Mouse (Mus musculus): Measurements from ENCODE around the gene Camk2g.

Camk2g gene

DNA sequence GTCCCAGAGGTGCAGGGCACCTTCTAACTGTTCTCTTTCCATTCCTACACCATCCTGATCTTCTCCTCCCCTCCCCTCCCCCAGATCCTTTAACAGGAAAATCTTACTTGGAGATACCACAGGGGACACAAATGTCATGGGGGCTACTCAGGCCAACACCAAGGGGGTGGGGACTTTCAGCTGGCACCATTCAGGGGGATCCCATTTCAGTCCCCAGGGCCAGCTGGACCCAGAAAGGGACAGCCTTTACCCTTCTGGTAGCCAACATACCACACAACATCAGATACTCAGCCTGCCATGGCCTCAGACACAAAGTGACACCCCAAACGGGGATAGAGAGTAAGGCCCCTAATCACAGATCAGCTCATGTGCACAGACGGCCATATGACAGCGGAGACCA is 5.7 kb downstream of the Camk2g start:
- in situ Hi-C loops (cut with MboI; ENCODE audit: unreplicated experiment in 2 of 2) = no loop called here

DNA sequence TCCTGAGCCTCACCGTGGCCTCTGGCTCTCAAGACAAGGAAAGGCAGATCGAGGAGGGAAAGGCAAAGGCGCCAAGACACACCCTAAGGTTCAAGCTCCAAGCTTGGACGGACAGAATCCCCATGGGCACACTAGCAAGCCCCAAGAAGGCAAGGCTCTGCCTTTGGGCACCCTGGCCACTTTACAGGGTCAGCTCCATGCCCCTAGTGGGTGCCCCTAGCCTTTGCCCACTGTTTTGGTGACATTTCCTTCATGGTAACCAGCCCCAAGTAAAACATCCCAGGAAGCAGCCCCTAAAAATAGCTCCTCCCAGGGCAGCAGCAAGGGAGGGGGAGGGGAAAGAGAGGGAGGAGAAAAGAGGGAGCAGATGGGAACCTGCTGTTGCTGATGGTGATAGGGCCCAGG is 7.3 kb downstream of the Camk2g start:
- in situ Hi-C loops (cut with MboI; ENCODE audit: unreplicated experiment in 2 of 2) = no loop called here

GRCm38 (mm10) chr14:20786020-20786419 is 7.9 kb downstream of the Camk2g start:
- in situ Hi-C loops (cut with MboI; ENCODE audit: unreplicated experiment in 2 of 2) = no loop called here

DNA sequence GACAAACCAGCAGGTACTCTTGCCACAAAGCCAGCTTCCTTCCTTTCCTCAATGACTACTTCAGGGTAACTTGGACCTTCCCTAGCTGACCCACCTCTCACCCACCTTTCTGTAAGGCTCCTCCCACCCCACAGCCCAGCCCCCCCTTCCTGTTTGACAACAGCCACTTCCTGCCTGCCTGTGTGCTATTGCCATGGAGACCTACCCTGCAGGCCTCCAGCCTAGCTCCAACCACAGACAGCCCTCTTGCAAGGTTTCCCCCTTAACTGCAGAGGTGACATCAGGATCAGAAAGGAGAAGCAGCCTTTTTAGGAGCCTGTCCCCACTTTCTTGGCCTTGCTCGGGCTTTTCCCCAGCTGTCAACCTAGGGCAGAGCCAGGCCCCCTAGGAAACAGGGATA is 8.7 kb downstream of the Camk2g start:
- in situ Hi-C loops (cut with MboI; ENCODE audit: unreplicated experiment in 2 of 2) = no loop called here

DNA sequence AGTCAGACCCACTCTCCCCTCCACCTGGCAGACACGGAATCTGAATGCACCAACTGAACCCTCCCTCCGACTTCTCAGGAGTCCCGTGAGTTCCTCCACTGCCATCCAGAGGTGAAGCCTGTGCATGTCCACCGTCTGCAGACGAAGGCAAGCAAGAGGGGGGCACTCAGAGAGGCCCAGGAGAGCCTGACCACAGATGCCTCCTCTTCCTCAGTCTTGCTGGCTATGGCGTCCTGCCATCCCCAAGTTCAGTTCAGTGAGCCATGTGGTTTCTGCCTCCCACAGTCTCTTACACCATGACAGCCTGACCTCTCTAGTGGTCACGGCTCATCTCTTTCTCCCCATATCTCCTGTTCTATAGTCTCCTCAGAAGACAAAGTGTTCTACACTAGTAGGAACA is 9.2 kb downstream of the Camk2g start:
- in situ Hi-C loops (cut with MboI; ENCODE audit: unreplicated experiment in 2 of 2) = no loop called here

GRCm38 (mm10) chr14:20783526-20783925 is 10.4 kb downstream of the Camk2g start:
- in situ Hi-C loops (cut with MboI; ENCODE audit: unreplicated experiment in 2 of 2) = no loop called here

- in situ Hi-C loops (cut with MboI; ENCODE audit: unreplicated experiment in 2 of 2) = no loop called here
Observed at GRCm38 (mm10) chr14:20782860-20783259, 11.0 kb downstream of the Camk2g start.

DNA sequence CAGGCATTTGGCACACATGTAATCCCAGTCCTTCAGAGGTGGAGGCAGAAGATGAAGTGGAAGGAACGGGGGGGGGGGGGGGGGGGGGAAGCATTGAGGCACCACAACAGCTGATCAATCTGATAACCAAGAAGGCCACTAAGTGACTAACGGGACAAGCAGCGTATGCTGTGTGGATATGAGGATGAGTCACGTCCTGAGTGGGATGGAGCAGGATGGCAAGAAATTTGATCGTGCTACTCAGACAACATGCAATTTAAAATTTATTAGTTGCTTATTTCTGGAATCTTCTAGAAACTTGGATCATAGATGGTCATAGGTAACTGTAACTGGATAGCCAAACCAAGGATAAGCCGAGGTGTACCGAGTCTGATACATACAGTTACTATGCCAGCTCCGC is 13.7 kb downstream of the Camk2g start:
- in situ Hi-C loops (cut with MboI; ENCODE audit: unreplicated experiment in 2 of 2) = no loop called here

DNA sequence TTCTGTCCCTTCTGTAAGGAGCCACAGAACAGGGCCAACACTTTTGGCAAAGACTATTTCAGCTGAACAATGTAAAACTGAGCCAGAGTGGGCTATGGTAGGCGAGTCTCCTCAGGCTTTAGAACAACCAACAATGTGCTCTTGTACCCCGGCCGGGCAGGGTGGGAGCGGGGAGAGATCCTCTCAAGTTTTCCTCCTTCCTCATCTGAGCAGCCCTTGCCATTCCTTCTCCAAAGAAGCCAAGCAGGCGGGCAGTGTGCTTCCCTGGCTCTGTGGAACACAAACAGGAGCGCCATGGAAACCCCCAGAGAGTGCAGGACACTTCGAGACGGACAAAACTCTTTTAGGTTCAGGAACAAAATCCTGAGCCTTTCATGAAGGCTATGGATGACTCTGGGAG is 15.4 kb downstream of the Camk2g start:
- in situ Hi-C loops (cut with MboI; ENCODE audit: unreplicated experiment in 2 of 2) = no loop called here

- in situ Hi-C loops (cut with MboI; ENCODE audit: unreplicated experiment in 2 of 2) = no loop called here
Observed at GRCm38 (mm10) chr14:20775661-20776060, 18.2 kb downstream of the Camk2g start.

DNA sequence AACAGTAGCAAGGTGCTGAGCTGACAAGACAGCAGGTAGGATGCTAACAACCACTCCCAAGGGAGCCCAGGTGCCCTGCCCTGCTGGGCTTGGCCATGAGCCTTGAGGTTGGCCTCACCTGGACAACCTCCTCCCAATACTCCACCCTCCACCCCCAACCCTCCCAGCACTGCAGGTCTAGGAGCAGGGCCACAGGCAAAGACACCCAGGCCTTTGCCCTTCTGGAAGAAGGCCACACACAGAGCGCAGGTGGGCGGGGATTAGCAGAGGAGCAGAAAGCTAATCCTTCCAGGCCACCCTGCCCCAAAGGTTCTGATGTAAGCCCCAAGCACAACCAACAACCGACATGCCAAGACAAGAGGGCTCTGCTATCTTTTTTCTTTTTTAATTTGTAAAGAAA is 20.5 kb downstream of the Camk2g start:
- in situ Hi-C loops (cut with MboI; ENCODE audit: unreplicated experiment in 2 of 2) = loop anchor here in 1 of 2 experiments (25.0 kb wide), 1 partner anchor 89 kb away; no protein-coding TSS in a partner anchor

- in situ Hi-C loops (cut with MboI; ENCODE audit: unreplicated experiment in 2 of 2) = loop anchor here in 1 of 2 experiments (25.0 kb wide), 1 partner anchor 89 kb away; no protein-coding TSS in a partner anchor
Observed at GRCm38 (mm10) chr14:20772808-20773207, 21.1 kb downstream of the Camk2g start.

DNA sequence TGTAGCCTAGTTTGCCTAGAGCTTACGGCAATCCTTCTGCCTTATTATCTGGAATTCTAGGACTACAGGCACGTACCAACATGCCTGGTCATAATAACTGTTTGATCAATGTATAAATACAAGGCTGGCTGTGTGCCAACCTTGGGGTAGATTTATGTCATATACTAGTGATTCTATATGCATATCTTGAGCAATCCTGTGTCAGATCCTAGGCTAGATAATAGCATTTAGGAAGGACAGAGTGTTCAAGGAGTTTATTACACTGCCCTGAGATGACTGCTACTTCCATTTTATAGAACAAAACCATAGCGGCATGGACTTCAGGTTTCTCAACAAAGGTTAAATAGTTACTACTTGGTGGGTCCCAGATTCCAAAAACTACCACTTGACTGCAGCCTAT is 21.9 kb downstream of the Camk2g start:
- in situ Hi-C loops (cut with MboI; ENCODE audit: unreplicated experiment in 2 of 2) = loop anchor here in 1 of 2 experiments (25.0 kb wide), 1 partner anchor 90 kb away; no protein-coding TSS in a partner anchor

GRCm38 (mm10) chr14:20768581-20768980 is 25.3 kb downstream of the Camk2g start:
- in situ Hi-C loops (cut with MboI; ENCODE audit: unreplicated experiment in 2 of 2) = loop anchor here (5.0 to 25.0 kb wide), 2 partner anchors 34 to 94 kb away; no protein-coding TSS in a partner anchor

DNA sequence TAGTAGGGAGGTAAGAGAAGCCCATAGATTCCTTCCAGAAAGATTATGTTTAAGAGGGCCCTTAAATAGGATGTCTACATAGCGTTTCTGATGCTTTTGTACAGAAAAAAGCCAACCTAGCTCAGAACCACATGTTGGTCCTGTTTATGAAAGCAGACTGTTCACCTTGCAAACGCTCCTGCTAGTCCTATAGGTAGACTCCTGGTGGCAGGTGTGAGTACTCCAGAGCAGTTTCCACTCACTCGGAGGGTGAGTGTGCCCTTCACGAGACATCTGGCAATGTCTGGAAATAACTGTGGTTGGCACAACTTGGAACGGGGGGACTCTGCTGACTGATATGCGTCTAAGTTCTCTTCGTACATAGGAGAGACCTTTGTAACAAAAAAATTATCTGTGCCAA is 26.0 kb downstream of the Camk2g start:
- in situ Hi-C loops (cut with MboI; ENCODE audit: unreplicated experiment in 2 of 2) = loop anchor here (5.0 to 25.0 kb wide), 2 partner anchors 34 to 94 kb away; no protein-coding TSS in a partner anchor

GRCm38 (mm10) chr14:20765642-20766258 is 28.1 kb downstream of the Camk2g start:
- in situ Hi-C loops (cut with MboI; ENCODE audit: unreplicated experiment in 2 of 2) = loop anchor here (5.0 to 25.0 kb wide), 2 partner anchors 37 to 97 kb away; no protein-coding TSS in a partner anchor

GRCm38 (mm10) chr14:20764942-20765341 is 28.9 kb downstream of the Camk2g start:
- in situ Hi-C loops (cut with MboI; ENCODE audit: unreplicated experiment in 2 of 2) = loop anchor here (5.0 to 25.0 kb wide), 4 partner anchors 32 to 107 kb away; no protein-coding TSS in a partner anchor

GRCm38 (mm10) chr14:20758768-20759435 is 35.0 kb downstream of the Camk2g start:
- in situ Hi-C loops (cut with MboI; ENCODE audit: unreplicated experiment in 2 of 2) = loop anchor here in 1 of 2 experiments (25.0 kb wide), 1 partner anchor 103 kb away; no protein-coding TSS in a partner anchor

DNA sequence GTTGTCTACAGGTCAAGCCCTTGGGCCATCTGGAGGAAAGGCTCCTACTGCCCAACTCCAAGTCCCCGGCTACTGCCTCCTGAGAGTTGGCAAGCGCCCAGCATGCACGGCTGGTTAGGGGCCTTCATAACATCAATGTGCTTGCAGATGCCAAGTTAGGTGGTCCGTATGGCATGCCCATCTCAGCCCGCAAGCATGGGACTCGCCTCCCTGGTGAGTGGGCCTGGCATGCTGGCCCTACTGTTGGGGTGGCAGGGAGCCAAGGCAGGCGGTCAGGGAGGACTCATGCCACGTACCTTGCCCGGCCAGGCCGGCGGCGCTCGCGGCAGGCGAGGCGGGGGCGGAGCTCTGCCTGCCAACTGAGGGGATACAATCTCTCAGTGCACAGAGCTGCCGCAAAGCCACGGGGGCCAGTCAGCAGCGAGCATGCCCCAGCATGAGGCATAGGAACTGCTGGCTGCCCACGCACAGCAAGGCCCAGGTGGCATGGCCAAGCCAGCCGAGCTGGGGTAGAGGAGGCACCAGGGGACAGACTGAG is 36.4 kb downstream of the Camk2g start:
- in situ Hi-C loops (cut with MboI; ENCODE audit: unreplicated experiment in 2 of 2) = loop anchor here in 1 of 2 experiments (25.0 kb wide), 1 partner anchor 105 kb away; no protein-coding TSS in a partner anchor

DNA sequence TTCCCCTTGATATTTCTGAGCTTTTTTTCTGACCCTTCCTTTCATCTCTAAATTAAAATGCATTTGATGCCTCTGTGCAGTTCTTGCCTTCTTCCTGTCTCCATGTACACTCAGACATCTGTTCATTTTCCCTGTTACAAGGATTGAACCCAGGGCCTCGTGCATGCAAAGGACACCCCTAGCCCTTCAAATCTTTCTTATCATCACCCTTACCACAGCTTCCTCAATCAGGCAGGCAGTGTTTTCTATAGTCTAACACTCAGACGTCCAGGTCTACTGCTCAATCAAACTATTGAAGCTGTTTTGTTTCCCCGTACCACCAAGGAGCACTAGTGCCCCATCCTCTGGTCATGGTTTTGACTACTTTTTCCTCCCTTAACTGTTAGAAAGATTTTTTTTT is 40.1 kb downstream of the Camk2g start:
- in situ Hi-C loops (cut with MboI; ENCODE audit: unreplicated experiment in 2 of 2) = loop anchor here in 1 of 2 experiments (25.0 kb wide), 1 partner anchor 109 kb away; no protein-coding TSS in a partner anchor

DNA sequence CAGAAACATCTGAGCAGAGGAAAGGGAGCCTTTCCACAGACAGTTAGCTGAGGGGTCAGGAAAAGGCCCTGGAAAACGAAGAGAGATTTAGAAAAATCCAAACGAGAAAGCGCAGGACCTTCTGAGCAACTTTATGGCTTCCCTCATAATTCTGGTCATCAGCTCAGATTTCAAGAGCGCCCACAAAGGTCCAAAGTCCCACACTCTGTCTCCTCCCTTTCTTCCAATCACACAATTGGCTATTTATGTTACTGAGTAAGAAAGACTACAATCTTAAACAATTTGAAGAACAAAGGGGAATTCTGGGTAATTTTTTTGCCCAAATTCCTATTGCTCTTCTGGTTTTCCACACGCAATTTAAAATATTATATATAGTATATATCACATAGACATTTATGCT is 43.4 kb downstream of the Camk2g start:
- in situ Hi-C loops (cut with MboI; ENCODE audit: unreplicated experiment in 2 of 2) = loop anchor here in 1 of 2 experiments (25.0 kb wide), 1 partner anchor 112 kb away; no protein-coding TSS in a partner anchor
